Mouse (Mus musculus) heart, postnatal 0 days (tissue): Measurements from ENCODE around the gene Rpl37.

Experiments
- CTCF ChIP-seq: IDR thresholded peaks from 2 replicates; pipeline ENCODE4 v1.5.1; 2016; ENCODE audit warnings: antibody characterized with exemption, control low read depth, low read depth
- EP300 ChIP-seq: IDR thresholded peaks from 2 replicates; pipeline ENCODE4 v1.6.1; 2016; ENCODE audit warnings: antibody characterized with exemption, low read depth

- TF ChIP-seq CTCF (no peak), EP300 (no peak)
Measured at GRCm38 (mm10) chr15:5165121-5165773, 48.8 kb downstream of the Rpl37 start.
